Mouse (Mus musculus): ENCODE results near the gene P2rx7. TPM values are rescaled to one million over a fixed set of nuclear protein-coding genes. Genes with fewer than 3 reads are reported as not detected.

The P2rx7 gene
- polyA plus RNA-seq, 1 experiment, result 5.3 TPM

GRCm38 (mm10) chr5:122672298-122672697 is 28.6 kb downstream of the P2rx7 start:
- DNase-seq, result no peak

GRCm38 (mm10) chr5:122676002-122676401 is 32.3 kb downstream of the P2rx7 start:
- DNase-seq, result no peak
- Histone ChIP-seq H3K4me3 (ENCODE audit: insufficient read depth, low read depth, low read length) (no peak overlapping the region), H3K4me1 (ENCODE audit: control insufficient read depth, insufficient read depth, low read length) (no peaks in the 10 kb centered on the region), H3K27ac (ENCODE audit: insufficient read depth, low read depth, low read length) (no peak overlapping the region), H3K36me3 (ENCODE audit: control insufficient read depth, insufficient read depth, low read length) (no peaks in the 10 kb centered on the region), H3K27me3 (replicated peaks; ENCODE audit: control insufficient read depth, insufficient read depth, low read length) (no peaks in the 10 kb centered on the region)
- WGBS, result 67% methylated on average over 8 of the region's 8 CpGs
- no peak for TF ChIP-seq POLR2A (IDR thresholded peaks at IDR 0.05; ENCODE audit: low read depth, low read length)
- no peak for TF ChIP-seq CTCF (conservative IDR thresholded peaks at IDR 0.05; ENCODE audit: insufficient read depth, insufficient read length, low read depth, low read length)

More at GRCm38 (mm10) chr5:122672298-122672697, 28.6 kb downstream of the P2rx7 start:
- TF ChIP-seq CTCF (conservative IDR thresholded peaks at IDR 0.05; ENCODE audit: insufficient read depth, insufficient read length, low read depth, low read length) (no peak), POLR2A (IDR thresholded peaks at IDR 0.05; ENCODE audit: low read depth, low read length) (no peak)
- WGBS, result 82% methylated on average over 5 of the region's 5 CpGs
- Histone ChIP-seq H3K36me3 (ENCODE audit: control insufficient read depth, insufficient read depth, low read length) (no peaks in the 10 kb centered on the region), H3K4me1 (ENCODE audit: control insufficient read depth, insufficient read depth, low read length) (no peaks in the 10 kb centered on the region), H3K4me3 (ENCODE audit: insufficient read depth, low read depth, low read length) (no peak overlapping the region), H3K27me3 (replicated peaks; ENCODE audit: control insufficient read depth, insufficient read depth, low read length) (no peaks in the 10 kb centered on the region), H3K27ac (ENCODE audit: insufficient read depth, low read depth, low read length) (no peak overlapping the region)

GRCm38 (mm10) chr5:122677983-122678382 is 34.3 kb downstream of the P2rx7 start:
- 91% methylated on average over 9 of the region's 9 CpGs for WGBS
- no peak for TF ChIP-seq CTCF (conservative IDR thresholded peaks at IDR 0.05; ENCODE audit: insufficient read depth, insufficient read length, low read depth, low read length)
- no peak for TF ChIP-seq POLR2A (IDR thresholded peaks at IDR 0.05; ENCODE audit: low read depth, low read length)
- H3K4me3 ChIP-seq (ENCODE audit: insufficient read depth, low read depth, low read length), result no peak overlapping the region
- no peaks in the 10 kb centered on the region for H3K27me3 ChIP-seq (replicated peaks; ENCODE audit: control insufficient read depth, insufficient read depth, low read length)
- H3K36me3 ChIP-seq (ENCODE audit: control insufficient read depth, insufficient read depth, low read length), result no peaks in the 10 kb centered on the region
- H3K4me1 ChIP-seq (ENCODE audit: control insufficient read depth, insufficient read depth, low read length), result no peaks in the 10 kb centered on the region
- no peak for DNase-seq
- H3K27ac ChIP-seq (ENCODE audit: insufficient read depth, low read depth, low read length), result no peak overlapping the region

- H3K4me1 ChIP-seq (ENCODE audit: control insufficient read depth, insufficient read depth, low read length), result no peaks in the 10 kb centered on the region
- no peak for DNase-seq
- 91% methylated on average over 8 of the region's 8 CpGs for WGBS
- TF ChIP-seq CTCF (conservative IDR thresholded peaks at IDR 0.05; ENCODE audit: insufficient read depth, insufficient read length, low read depth, low read length) (no peak), POLR2A (IDR thresholded peaks at IDR 0.05; ENCODE audit: low read depth, low read length) (no peak)
- H3K27ac ChIP-seq (ENCODE audit: insufficient read depth, low read depth, low read length), result no peak overlapping the region
- no peaks in the 10 kb centered on the region for H3K27me3 ChIP-seq (replicated peaks; ENCODE audit: control insufficient read depth, insufficient read depth, low read length)
- H3K4me3 ChIP-seq (ENCODE audit: insufficient read depth, low read depth, low read length), result no peak overlapping the region
- H3K36me3 ChIP-seq (ENCODE audit: control insufficient read depth, insufficient read depth, low read length), result no peaks in the 10 kb centered on the region
These were observed 36.2 kb downstream of the P2rx7 start for GRCm38 (mm10) chr5:122679881-122680280.

- H3K27ac ChIP-seq (ENCODE audit: insufficient read depth, low read depth, low read length), result no peak overlapping the region
- TF ChIP-seq CTCF (conservative IDR thresholded peaks at IDR 0.05; ENCODE audit: insufficient read depth, insufficient read length, low read depth, low read length) (no peak), POLR2A (IDR thresholded peaks at IDR 0.05; ENCODE audit: low read depth, low read length) (no peak)
- H3K4me3 ChIP-seq (ENCODE audit: insufficient read depth, low read depth, low read length), result no peak overlapping the region
- H3K27me3 ChIP-seq (replicated peaks; ENCODE audit: control insufficient read depth, insufficient read depth, low read length), result no peaks in the 10 kb centered on the region
- no peaks in the 10 kb centered on the region for H3K4me1 ChIP-seq (ENCODE audit: control insufficient read depth, insufficient read depth, low read length)
- WGBS, result 89% methylated on average over 12 of the region's 12 CpGs
- H3K36me3 ChIP-seq (ENCODE audit: control insufficient read depth, insufficient read depth, low read length), result no peaks in the 10 kb centered on the region
- DNase-seq, result no peak
These were observed 37.6 kb downstream of the P2rx7 start for GRCm38 (mm10) chr5:122681276-122681675.

- TF ChIP-seq POLR2A (IDR thresholded peaks at IDR 0.05; ENCODE audit: low read depth, low read length) (no peak), CTCF (conservative IDR thresholded peaks at IDR 0.05; ENCODE audit: insufficient read depth, insufficient read length, low read depth, low read length) (no peak)
- Histone ChIP-seq H3K4me1 (ENCODE audit: control insufficient read depth, insufficient read depth, low read length) (no peaks in the 10 kb centered on the region), H3K27me3 (replicated peaks; ENCODE audit: control insufficient read depth, insufficient read depth, low read length) (no peaks in the 10 kb centered on the region), H3K4me3 (ENCODE audit: insufficient read depth, low read depth, low read length) (no peak overlapping the region), H3K27ac (ENCODE audit: insufficient read depth, low read depth, low read length) (no peak overlapping the region), H3K36me3 (ENCODE audit: control insufficient read depth, insufficient read depth, low read length) (no peaks in the 10 kb centered on the region)
- DNase-seq, result no peak
- WGBS, result 64% methylated on average over 10 of the region's 10 CpGs
These were observed 40.2 kb downstream of the P2rx7 start for GRCm38 (mm10) chr5:122683926-122684325.

GRCm38 (mm10) chr5:122687391-122687790 is 43.7 kb downstream of the P2rx7 start:
- 81% methylated on average over 4 of the region's 4 CpGs for WGBS
- Histone ChIP-seq H3K27ac (ENCODE audit: insufficient read depth, low read depth, low read length) (no peak overlapping the region), H3K4me3 (ENCODE audit: insufficient read depth, low read depth, low read length) (no peak overlapping the region), H3K4me1 (ENCODE audit: control insufficient read depth, insufficient read depth, low read length) (no peaks in the 10 kb centered on the region), H3K27me3 (replicated peaks; ENCODE audit: control insufficient read depth, insufficient read depth, low read length) (no peaks in the 10 kb centered on the region), H3K36me3 (ENCODE audit: control insufficient read depth, insufficient read depth, low read length) (no peaks in the 10 kb centered on the region)
- DNase-seq, result no peak
- no peak for TF ChIP-seq POLR2A (IDR thresholded peaks at IDR 0.05; ENCODE audit: low read depth, low read length)
- no peak for TF ChIP-seq CTCF (conservative IDR thresholded peaks at IDR 0.05; ENCODE audit: insufficient read depth, insufficient read length, low read depth, low read length)
